Mouse (Mus musculus): ENCODE measurements around the gene Rab27a.

DNA sequence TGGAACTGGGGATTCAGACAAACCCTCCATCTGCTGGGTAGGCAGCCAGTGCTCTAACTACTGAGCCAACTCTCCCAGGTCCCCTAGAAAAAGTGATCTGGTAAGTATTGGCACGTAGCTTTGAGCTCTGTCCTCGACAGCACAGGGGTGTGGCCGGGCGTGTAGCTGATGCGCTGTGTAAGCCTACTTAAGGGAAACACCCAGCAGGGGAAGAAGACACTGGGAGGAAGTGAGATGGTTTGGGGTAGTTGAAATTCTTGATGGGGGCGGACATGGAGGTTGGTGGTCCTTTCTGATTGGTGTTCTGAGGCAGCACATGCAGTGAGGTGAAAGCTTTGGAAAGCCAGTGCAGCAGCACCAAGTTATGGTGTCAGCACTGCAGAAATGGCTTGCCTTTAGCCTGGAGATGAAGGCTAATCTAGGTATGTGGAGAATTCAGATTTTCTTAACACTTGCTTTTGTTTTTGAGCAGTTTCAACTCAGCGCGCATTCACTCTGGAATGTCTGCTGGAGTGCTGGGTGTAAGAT, 80.5 kb downstream of the Rab27a start:
- TF ChIP-seq CTCF (IDR thresholded peaks at IDR 0.05) (no peak), POLR2A (IDR thresholded peaks at IDR 0.05; ENCODE audit: insufficient read depth, low read depth, low read length) (no peak)

Measured in heart, adult 2 months (tissue).